Mouse (Mus musculus) myocyte (in vitro differentiated cells): Measurements from ENCODE around the gene Tmem26.

Source experiments
- CEBPB ChIP-seq: IDR thresholded peaks from 2 replicates; pipeline ENCODE4 v1.6.1; 2011; ENCODE audit warnings: mild to moderate bottlenecking, moderate library complexity; ENCODE audit not compliant: poor library complexity, insufficient read depth, severe bottlenecking
- E2F4 ChIP-seq: IDR thresholded peaks from one replicate; pipeline ENCODE4 v1.6.1; 2011; ENCODE audit warnings: mild to moderate bottlenecking, control low read depth, moderate library complexity; ENCODE audit not compliant: insufficient read depth
- MAX ChIP-seq: IDR thresholded peaks from one replicate; pipeline ENCODE4 v1.6.1; 2011; ENCODE audit warnings: low read depth, mild to moderate bottlenecking, control low read depth
- MYOD1 ChIP-seq, 3 experiments: IDR thresholded peaks; one replicate each; pipeline ENCODE4 v1.6.1; 2011; ENCODE audit warnings: control low read depth in 2 of 3, low read depth in 2 of 3, mild to moderate bottlenecking in 2 of 3, moderate library complexity in 1 of 3; ENCODE audit not compliant: insufficient read length in 2 of 3, control insufficient read depth in 1 of 3
- MYOG ChIP-seq, 3 experiments: IDR thresholded peaks; one replicate each; pipeline ENCODE4 v1.6.1; 2011; ENCODE audit warnings: control low read depth in 2 of 3, low read depth in 2 of 3, mild to moderate bottlenecking in 2 of 3; ENCODE audit not compliant: insufficient read length in 2 of 3, control insufficient read depth in 1 of 3, insufficient read depth in 1 of 3
- POLR2A ChIP-seq: IDR thresholded peaks from one replicate; pipeline ENCODE4 v1.6.1; 2011; ENCODE audit warnings: low read depth, mild to moderate bottlenecking, control low read depth, moderate library complexity; ENCODE audit not compliant: insufficient read length
- POLR2AphosphoS2 ChIP-seq: IDR thresholded peaks from one replicate; pipeline ENCODE4 v1.6.1; 2011; ENCODE audit warnings: low read depth, control low read depth; ENCODE audit not compliant: insufficient read length
- SRF ChIP-seq: IDR thresholded peaks from one replicate; pipeline ENCODE4 v1.6.1; 2011; ENCODE audit warnings: low read depth; ENCODE audit not compliant: control insufficient read depth, insufficient read length
- TCF12 ChIP-seq: IDR thresholded peaks from one replicate; pipeline ENCODE4 v1.6.1; 2011; ENCODE audit warnings: mild to moderate bottlenecking, control low read depth; ENCODE audit not compliant: poor library complexity, insufficient read depth, severe bottlenecking
- TCF3 ChIP-seq: IDR thresholded peaks from one replicate; pipeline ENCODE4 v1.6.1; 2011; ENCODE audit warnings: low read depth, control low read depth; ENCODE audit not compliant: insufficient read length
- USF1 ChIP-seq: IDR thresholded peaks from one replicate; pipeline ENCODE4 v1.6.1; 2011; ENCODE audit warnings: low read depth, mild to moderate bottlenecking, control low read depth, moderate library complexity

GRCm38 (mm10) chr10:68812699-68813098 lies 89.3 kb downstream of the Tmem26 start:
- no peak for TF ChIP-seq POLR2A
- no peak for TF ChIP-seq MYOG (IDR thresholded peaks at IDR 0.05; ENCODE audit: control insufficient read depth in 1 of 3, insufficient read depth in 1 of 3, insufficient read length in 2 of 3, low read depth in 2 of 3)
- no peak for TF ChIP-seq POLR2AphosphoS2
- TF ChIP-seq E2F4 = no peak
- TF ChIP-seq TCF12 = no peak
- TF ChIP-seq MAX = no peak
- TF ChIP-seq CEBPB = no peak
- TF ChIP-seq TCF3 = no peak
- TF ChIP-seq USF1 = no peak
- no peak for TF ChIP-seq SRF
- TF ChIP-seq MYOD1 (IDR thresholded peaks at IDR 0.05; ENCODE audit: control insufficient read depth in 1 of 3, insufficient read length in 2 of 3, low read depth in 2 of 3) = no peak
